Mouse (Mus musculus) cerebellum, postnatal 36 days (tissue): ENCODE data around the gene Cfl2.

Experiments used
- DNase-seq, 2 experiments: peaks; one replicate each; pipeline ENCODE4 v3.0.0; 2021 to 2022; ENCODE audit warnings: mixed read lengths in 2 of 2

Gene Cfl2

DNA sequence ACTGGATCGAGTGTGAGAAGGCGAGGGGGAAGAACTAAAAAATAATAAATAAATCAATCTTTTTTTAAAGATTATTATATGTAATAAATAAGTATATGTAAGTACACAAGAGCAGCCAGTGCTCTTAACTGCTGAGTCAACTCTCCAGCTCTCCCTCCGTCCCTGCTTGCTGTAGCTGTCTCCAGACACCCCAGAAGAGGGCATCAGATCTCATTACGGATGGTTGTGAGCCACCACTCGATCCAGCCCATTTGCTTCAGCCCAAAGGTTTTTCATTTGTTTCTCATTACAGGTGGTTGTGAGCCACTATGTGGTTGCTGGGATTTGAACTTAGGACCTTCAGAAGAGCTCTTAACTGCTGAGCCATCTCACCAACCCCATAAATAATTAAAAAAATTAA is 32.8 kb downstream of the Cfl2 start:
- no peak for DNase-seq

GRCm38 (mm10) chr12:54828043-54828442 is 34.6 kb downstream of the Cfl2 start:
- DNase-seq: no peak

GRCm38 (mm10) chr12:54825202-54825601 is 37.5 kb downstream of the Cfl2 start:
- DNase-seq: no peak

- no peak for DNase-seq
These were observed 39.7 kb downstream of the Cfl2 start for GRCm38 (mm10) chr12:54822836-54823426.

DNA sequence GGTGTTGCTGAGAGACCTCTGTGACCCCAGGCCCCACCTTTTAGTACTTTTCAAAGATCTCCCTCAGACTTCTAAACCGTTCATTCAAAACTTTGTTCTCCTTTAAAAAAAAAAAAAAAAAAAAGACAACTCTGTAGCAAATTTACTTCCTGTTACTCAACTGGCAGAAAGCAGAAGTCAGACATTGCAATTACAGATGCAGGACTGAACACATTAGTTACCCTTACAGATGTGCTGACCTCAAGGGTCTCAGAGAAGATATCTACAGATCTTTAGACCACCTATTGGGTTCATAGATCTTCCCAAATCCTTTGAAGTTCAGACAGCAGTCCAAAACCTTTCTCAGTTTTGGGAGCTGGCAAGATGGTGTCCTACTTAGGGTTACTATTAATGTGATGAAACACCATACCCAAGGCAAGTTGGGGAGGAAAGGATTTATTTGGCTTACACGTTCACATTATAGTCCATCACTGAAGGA is 42.0 kb downstream of the Cfl2 start:
- no peak for DNase-seq

GRCm38 (mm10) chr12:54819181-54819935 is 43.3 kb downstream of the Cfl2 start:
- no peak for DNase-seq

GRCm38 (mm10) chr12:54810142-54810541 is 52.5 kb downstream of the Cfl2 start:
- no peak for DNase-seq
